Mouse (Mus musculus): ENCODE data around the gene Ccdc13. TPM values are rescaled to one million over a fixed set of nuclear protein-coding genes. Genes with fewer than 3 reads are reported as not detected.

The Ccdc13 gene
- total and polyA plus RNA-seq, 2 experiments from 2014 or later, result 0.34 TPM; not detected in 1

GRCm38 (mm10) chr9:121823051-121823450 lies 16.2 kb downstream of the Ccdc13 start:
- 86% methylated on average over 1 of the region's 1 CpGs for WGBS
- DNase-seq (ENCODE audit: low spot score), result no peak
- H3K27me3 ChIP-seq (ENCODE audit: control insufficient read depth, insufficient read depth, low read length), result no peaks in the 10 kb centered on the region; the same call in 1 of the 2 replicates
- H3K9me3 ChIP-seq (replicated peaks; ENCODE audit: control insufficient read depth, low read length), result no peaks in the 10 kb centered on the region
- TF ChIP-seq CTCF (IDR thresholded peaks at IDR 0.05; ENCODE audit: low read depth) (no peak), EP300 (IDR thresholded peaks at IDR 0.05; ENCODE audit: low read depth) (no peak)
- peaks cover 10% of the 10 kb centered on the region; the same call in 1 of the 2 replicates for H3K4me1 ChIP-seq (ENCODE audit: control insufficient read depth, insufficient read depth)
- H3K36me3 ChIP-seq (replicated peaks; ENCODE audit: control insufficient read depth, insufficient read depth, low read length), result no peaks in the 10 kb centered on the region
- no peak overlapping the region for H3K4me2 ChIP-seq (ENCODE audit: low read depth, low read length)
- H3K9ac ChIP-seq (replicated peaks; ENCODE audit: low read depth, low read length), result no peak overlapping the region
- ATAC-seq (ENCODE audit: insufficient read depth, low read depth), result peak; percentile 21; the same call in 1 of the 2 replicates
- no peak overlapping the region for H3K4me3 ChIP-seq (ENCODE audit: low read depth, low read length)
- peak overlapping the region; percentile 47 for H3K27ac ChIP-seq (ENCODE audit: low read depth)

- peak; percentile 54 for ATAC-seq (ENCODE audit: insufficient read depth, low read depth)
- no peak for DNase-seq (ENCODE audit: low spot score)
- WGBS, result 40% methylated on average over 6 of the region's 6 CpGs
- Histone ChIP-seq H3K9ac (replicated peaks; ENCODE audit: low read depth, low read length) (no peak overlapping the region), H3K36me3 (replicated peaks; ENCODE audit: control insufficient read depth, insufficient read depth, low read length) (no peaks in the 10 kb centered on the region), H3K4me1 (ENCODE audit: control insufficient read depth, insufficient read depth) (peaks cover 10% of the 10 kb centered on the region; the same call in 1 of the 2 replicates), H3K4me3 (ENCODE audit: low read depth, low read length) (no peak overlapping the region), H3K27ac (ENCODE audit: low read depth) (peak overlapping the region; percentile 47), H3K9me3 (replicated peaks; ENCODE audit: control insufficient read depth, low read length) (no peaks in the 10 kb centered on the region), H3K27me3 (ENCODE audit: control insufficient read depth, insufficient read depth, low read length) (no peaks in the 10 kb centered on the region; the same call in 1 of the 2 replicates), H3K4me2 (ENCODE audit: low read depth, low read length) (no peak overlapping the region)
- TF ChIP-seq EP300 (IDR thresholded peaks at IDR 0.05; ENCODE audit: low read depth) (no peak), CTCF (IDR thresholded peaks at IDR 0.05; ENCODE audit: low read depth) (no peak)
Observed at GRCm38 (mm10) chr9:121822585-121822991, 16.7 kb downstream of the Ccdc13 start.

DNA sequence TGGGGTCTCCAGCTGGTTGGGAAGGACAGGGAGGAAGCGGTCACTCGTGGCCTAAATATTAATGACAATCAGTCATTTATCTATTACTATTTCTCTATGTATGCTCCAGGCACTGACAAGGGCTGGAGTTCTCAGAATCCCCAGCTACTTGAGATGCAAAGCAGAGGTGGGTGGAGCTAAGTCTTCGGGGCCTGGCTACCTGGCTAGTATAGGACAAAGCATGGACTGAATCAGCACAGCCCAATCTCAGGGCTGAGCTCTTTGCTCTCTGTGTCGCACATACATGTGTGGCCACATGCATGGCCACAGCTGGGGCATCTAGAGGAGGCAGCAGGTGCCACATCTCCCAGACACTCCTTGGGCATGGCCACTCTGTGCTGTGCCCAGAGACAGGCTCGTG lies 18.5 kb downstream of the Ccdc13 start:
- Histone ChIP-seq H3K4me3 (ENCODE audit: low read depth, low read length) (no peak overlapping the region), H3K4me1 (ENCODE audit: control insufficient read depth, insufficient read depth) (peaks cover 10% of the 10 kb centered on the region; the same call in 1 of the 2 replicates), H3K27ac (ENCODE audit: low read depth) (no peak overlapping the region), H3K36me3 (replicated peaks; ENCODE audit: control insufficient read depth, insufficient read depth, low read length) (no peaks in the 10 kb centered on the region), H3K9me3 (replicated peaks; ENCODE audit: control insufficient read depth, low read length) (no peaks in the 10 kb centered on the region), H3K4me2 (ENCODE audit: low read depth, low read length) (no peak overlapping the region), H3K27me3 (ENCODE audit: control insufficient read depth, insufficient read depth, low read length) (no peaks in the 10 kb centered on the region), H3K9ac (replicated peaks; ENCODE audit: low read depth, low read length) (no peak overlapping the region)
- no peak for TF ChIP-seq EP300 (IDR thresholded peaks at IDR 0.05; ENCODE audit: low read depth)
- no peak for TF ChIP-seq CTCF (IDR thresholded peaks at IDR 0.05; ENCODE audit: low read depth)
- ATAC-seq (ENCODE audit: insufficient read depth, low read depth), result no peak
- DNase-seq (ENCODE audit: low spot score), result no peak
- WGBS, result 76% methylated on average over 5 of the region's 5 CpGs

- no peak overlapping the region for H3K9ac ChIP-seq (replicated peaks; ENCODE audit: low read depth, low read length)
- 41% methylated on average over 7 of the region's 7 CpGs for WGBS
- no peak for ATAC-seq (ENCODE audit: insufficient read depth, low read depth)
Observed at GRCm38 (mm10) chr9:121819771-121820471, 19.3 kb downstream of the Ccdc13 start.

DNA sequence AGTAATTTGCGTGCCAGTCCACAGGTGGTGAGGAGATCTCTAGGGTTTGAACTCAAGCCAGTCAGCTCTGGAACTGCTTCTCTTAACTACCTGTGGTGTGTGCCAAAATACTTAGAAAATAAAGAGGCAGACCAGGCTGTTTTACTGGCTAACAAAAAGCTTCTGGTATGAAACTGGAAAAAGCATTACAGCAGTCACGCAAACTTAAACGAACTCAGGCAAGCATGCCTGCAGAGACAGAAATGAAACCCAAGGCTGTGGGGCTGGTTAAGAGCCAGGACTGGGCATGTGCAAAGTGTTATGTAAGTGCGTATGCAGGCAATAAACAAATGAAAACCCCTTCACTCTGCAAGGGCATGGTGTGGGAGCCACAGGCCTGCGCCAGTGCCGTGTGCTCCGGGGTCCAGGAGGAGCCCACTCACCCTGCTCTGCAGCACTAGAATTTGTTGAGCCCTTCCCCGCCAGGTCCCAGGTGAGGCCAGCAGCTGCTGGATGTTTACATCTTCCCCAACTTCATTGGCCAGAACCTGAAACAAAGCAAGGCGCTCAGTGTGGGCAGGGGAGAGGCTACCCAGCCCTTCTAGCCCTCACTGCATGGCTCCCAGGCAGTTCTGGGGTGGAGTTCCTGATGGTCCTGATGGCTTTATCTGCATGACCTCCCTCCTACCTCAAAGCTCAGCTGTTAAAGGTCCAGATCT lies 20.0 kb downstream of the Ccdc13 start:
- ATAC-seq (ENCODE audit: insufficient read depth, low read depth), result no peak
- no peak overlapping the region for H3K27ac ChIP-seq (ENCODE audit: low read depth)

More at GRCm38 (mm10) chr9:121819771-121820471, 19.3 kb downstream of the Ccdc13 start:
- H3K4me2 ChIP-seq (ENCODE audit: low read depth, low read length), result no peak overlapping the region
- no peaks in the 10 kb centered on the region for H3K9me3 ChIP-seq (replicated peaks; ENCODE audit: control insufficient read depth, low read length)
- H3K27me3 ChIP-seq (ENCODE audit: control insufficient read depth, insufficient read depth, low read length), result no peaks in the 10 kb centered on the region
- no peaks in the 10 kb centered on the region for H3K36me3 ChIP-seq (replicated peaks; ENCODE audit: control insufficient read depth, insufficient read depth, low read length)
- TF ChIP-seq CTCF (IDR thresholded peaks at IDR 0.05; ENCODE audit: low read depth) (no peak), EP300 (IDR thresholded peaks at IDR 0.05; ENCODE audit: low read depth) (no peak)
- peaks cover 10% of the 10 kb centered on the region; the same call in 1 of the 2 replicates for H3K4me1 ChIP-seq (ENCODE audit: control insufficient read depth, insufficient read depth)
- H3K27ac ChIP-seq (ENCODE audit: low read depth), result no peak overlapping the region
- DNase-seq (ENCODE audit: low spot score), result no peak
- H3K4me3 ChIP-seq (ENCODE audit: low read depth, low read length), result no peak overlapping the region

More for the DNA sequence above, 20.0 kb downstream of the Ccdc13 start:
- H3K27me3 ChIP-seq (ENCODE audit: control insufficient read depth, insufficient read depth, low read length), result no peaks in the 10 kb centered on the region
- no peak overlapping the region for H3K4me3 ChIP-seq (ENCODE audit: low read depth, low read length)
- no peak overlapping the region for H3K9ac ChIP-seq (replicated peaks; ENCODE audit: low read depth, low read length)
- TF ChIP-seq EP300 (IDR thresholded peaks at IDR 0.05; ENCODE audit: low read depth) (no peak), CTCF (IDR thresholded peaks at IDR 0.05; ENCODE audit: low read depth) (no peak)
- H3K9me3 ChIP-seq (replicated peaks; ENCODE audit: control insufficient read depth, low read length), result no peaks in the 10 kb centered on the region
- peaks cover 10% of the 10 kb centered on the region; the same call in 1 of the 2 replicates for H3K4me1 ChIP-seq (ENCODE audit: control insufficient read depth, insufficient read depth)
- no peaks in the 10 kb centered on the region for H3K36me3 ChIP-seq (replicated peaks; ENCODE audit: control insufficient read depth, insufficient read depth, low read length)
- DNase-seq (ENCODE audit: low spot score), result no peak
- 70% methylated on average over 9 of the region's 9 CpGs for WGBS
- no peak overlapping the region for H3K4me2 ChIP-seq (ENCODE audit: low read depth, low read length)
